Mouse (Mus musculus) cerebellum, adult 9-10 months (tissue): ENCODE measurements around the gene Lsp1.

Source experiments
- DNase-seq: peaks from one replicate; pipeline ENCODE4 v3.0.0; 2022

Gene Lsp1

GRCm38 (mm10) chr7:142510021-142510777, 49.6 kb downstream of the Lsp1 start:
- no peak for DNase-seq

- no peak for DNase-seq
These were observed 53.4 kb downstream of the Lsp1 start for GRCm38 (mm10) chr7:142514048-142514447.

GRCm38 (mm10) chr7:142516221-142516978, 55.8 kb downstream of the Lsp1 start:
- DNase-seq, result no peak

- no peak for DNase-seq
These were observed 56.9 kb downstream of the Lsp1 start for GRCm38 (mm10) chr7:142517531-142517930.

- no peak for DNase-seq
These were observed 59.7 kb downstream of the Lsp1 start for GRCm38 (mm10) chr7:142520331-142520730.

- DNase-seq, result no peak
These were observed 61.7 kb downstream of the Lsp1 start for GRCm38 (mm10) chr7:142522352-142522751.

- DNase-seq, result no peak
These were observed 62.8 kb downstream of the Lsp1 start for GRCm38 (mm10) chr7:142523200-142523990.

GRCm38 (mm10) chr7:142525342-142526178, 65.0 kb downstream of the Lsp1 start:
- DNase-seq, result no peak

GRCm38 (mm10) chr7:142529350-142529749, 68.7 kb downstream of the Lsp1 start:
- no peak for DNase-seq

- DNase-seq, result no peak
These were observed 71.4 kb downstream of the Lsp1 start for GRCm38 (mm10) chr7:142531973-142532521.

- DNase-seq, result peak; percentile 59
These were observed 72.1 kb downstream of the Lsp1 start, which contains the start of gene Mrpl23 for GRCm38 (mm10) chr7:142532671-142533058. Gene Mrpl23 (plus strand): TSS chr7:142532686.

- DNase-seq, result peak; percentile 87
These were observed 72.6 kb downstream of the Lsp1 start for GRCm38 (mm10) chr7:142533059-142533855.

GRCm38 (mm10) chr7:142535116-142535515, 74.5 kb downstream of the Lsp1 start:
- no peak for DNase-seq

GRCm38 (mm10) chr7:142535832-142536231, 75.2 kb downstream of the Lsp1 start:
- DNase-seq, result no peak

GRCm38 (mm10) chr7:142537181-142537580, 76.6 kb downstream of the Lsp1 start:
- no peak for DNase-seq

- peak; percentile 67 for DNase-seq
These were observed 77.3 kb downstream of the Lsp1 start for GRCm38 (mm10) chr7:142537879-142538278.

GRCm38 (mm10) chr7:142538291-142538690, 77.7 kb downstream of the Lsp1 start:
- DNase-seq, result no peak

- no peak for DNase-seq
These were observed 78.2 kb downstream of the Lsp1 start for GRCm38 (mm10) chr7:142538766-142539165.

- no peak for DNase-seq
These were observed 79.2 kb downstream of the Lsp1 start for GRCm38 (mm10) chr7:142539828-142540227.

GRCm38 (mm10) chr7:142542771-142543303, 82.2 kb downstream of the Lsp1 start:
- DNase-seq, result no peak
